Mouse (Mus musculus) intestine, embryonic 14.5 days (tissue): ENCODE measurements around the gene Umad1. TPM values are rescaled to one million over a fixed set of nuclear protein-coding genes. Genes with fewer than 3 reads are reported as not detected.

Experiments
- ATAC-seq: fragments of 200-750 bp; cut with Nextera tagmentation; replicated peaks from 2 replicates; pipeline ENCODE4 v1.8.0; 2017; ENCODE audit warnings: low read depth, moderate number of reproducible peaks, moderate TSS enrichment, moderate library complexity; ENCODE audit not compliant: low FRiP score, low TSS enrichment
- DNase-seq: peaks from one replicate; pipeline ENCODE4 v3.0.0-alpha.2; 2018; ENCODE audit warnings: low spot score
- H3K27ac ChIP-seq: fragments of 300-500 bp; sonication (generic); 2 replicates; pipeline ENCODE4 v1.5.1; 2014; ENCODE audit warnings: low read depth, mild to moderate bottlenecking, control low read depth
- H3K27me3 ChIP-seq: fragments of 300-500 bp; sonication (generic); replicated peaks from 2 replicates; pipeline ENCODE4 v1.6.1; 2014; ENCODE audit warnings: low read length, control low read depth; ENCODE audit not compliant: control insufficient read depth, insufficient read depth
- H3K36me3 ChIP-seq: fragments of 300-500 bp; sonication (generic); 2 replicates; pipeline ENCODE4 v1.6.1; 2014; ENCODE audit warnings: low read length, control low read depth; ENCODE audit not compliant: control insufficient read depth, insufficient read depth
- H3K4me1 ChIP-seq: fragments of 300-500 bp; sonication (generic); replicated peaks from 2 replicates; pipeline ENCODE4 v1.6.1; 2014; ENCODE audit warnings: low read length, control low read depth, mixed read lengths; ENCODE audit not compliant: control insufficient read depth, insufficient read depth
- H3K4me2 ChIP-seq: fragments of 300-500 bp; sonication (generic); 2 replicates; pipeline ENCODE4 v1.6.1; 2014; ENCODE audit warnings: low read length
- H3K4me3 ChIP-seq: fragments of 300-500 bp; sonication (generic); 2 replicates; pipeline ENCODE4 v1.5.1; 2014; ENCODE audit warnings: low read depth, low read length, control low read depth, mixed read lengths
- H3K9ac ChIP-seq: fragments of 300-500 bp; sonication (generic); 2 replicates; pipeline ENCODE4 v1.6.1; 2014; ENCODE audit warnings: mild to moderate bottlenecking, low read length
- H3K9me3 ChIP-seq: fragments of 300-500 bp; sonication (generic); 2 replicates; pipeline ENCODE4 v1.6.1; 2016; ENCODE audit warnings: low read length, control low read depth; ENCODE audit not compliant: control insufficient read depth
- WGBS: fragments of 180-500 bp; shearing (Covaris S2); extraction: QIAGEN DNeasy Blood & Tissue Kit; methylation state at CpG from one replicate; pipeline ENCODE4 v1.1.7; 2014; 5-methylcytosine and 5-hydroxymethylcytosine counted together
- polyA plus RNA-seq: library from polyadenylated mRNA; unstranded; fragments of >200 nt; fragmentation: Nextera tagmentation; extraction: Ambion mirVana; gene quantifications from 2 replicates; pipeline ENCODE4 v1.2.1, GENCODE M21; 2014

Gene Umad1
- polyA plus RNA-seq, 1 experiment from 2014 or later, result 21.0 TPM

GRCm38 (mm10) chr6:8488249-8488648 is 229.2 kb downstream of the Umad1 start:
- H3K9me3 ChIP-seq, result no peaks in the 10 kb centered on the region
- H3K27ac ChIP-seq, result no peak overlapping the region
- DNase-seq (no peak), ATAC-seq (no peak)
- H3K36me3 ChIP-seq, result no peaks in the 10 kb centered on the region
- H3K9ac ChIP-seq, result no peak overlapping the region
- no peak overlapping the region for H3K4me3 ChIP-seq
- H3K27me3 ChIP-seq, result no peaks in the 10 kb centered on the region
- WGBS, result 51% methylated on average over 5 of the region's 5 CpGs
- H3K4me1 ChIP-seq, result no peaks in the 10 kb centered on the region
- no peak overlapping the region for H3K4me2 ChIP-seq

DNA sequence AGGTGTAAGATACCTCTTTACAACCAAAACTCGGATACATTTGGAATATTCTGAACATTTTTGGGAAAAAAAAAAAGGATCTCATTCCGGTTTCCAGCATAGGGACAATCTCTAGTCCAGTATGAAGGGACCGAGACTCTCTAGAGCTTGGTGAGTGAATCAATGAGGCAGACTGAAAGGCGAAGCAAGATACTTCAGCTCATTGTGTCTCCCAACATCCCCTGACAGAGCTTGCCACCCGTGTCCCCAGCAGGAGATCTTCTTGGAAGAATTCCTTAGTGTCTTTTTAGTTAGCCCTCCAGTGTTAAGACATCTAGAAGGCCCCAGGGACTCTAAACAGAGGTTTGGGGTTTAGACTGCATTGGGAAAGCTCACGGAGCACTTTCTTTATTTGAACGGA is 230.2 kb downstream of the Umad1 start:
- no peak overlapping the region for H3K27ac ChIP-seq
- H3K4me3 ChIP-seq, result no peak overlapping the region
- no peaks in the 10 kb centered on the region for H3K36me3 ChIP-seq
- no peak overlapping the region for H3K4me2 ChIP-seq
- no peaks in the 10 kb centered on the region for H3K9me3 ChIP-seq
- no peak for DNase-seq
- no peak for ATAC-seq
- 83% methylated on average over 7 of the region's 7 CpGs for whole genome bisulfite sequencing
- no peaks in the 10 kb centered on the region for H3K27me3 ChIP-seq
- no peaks in the 10 kb centered on the region for H3K4me1 ChIP-seq
- H3K9ac ChIP-seq, result no peak overlapping the region

DNA sequence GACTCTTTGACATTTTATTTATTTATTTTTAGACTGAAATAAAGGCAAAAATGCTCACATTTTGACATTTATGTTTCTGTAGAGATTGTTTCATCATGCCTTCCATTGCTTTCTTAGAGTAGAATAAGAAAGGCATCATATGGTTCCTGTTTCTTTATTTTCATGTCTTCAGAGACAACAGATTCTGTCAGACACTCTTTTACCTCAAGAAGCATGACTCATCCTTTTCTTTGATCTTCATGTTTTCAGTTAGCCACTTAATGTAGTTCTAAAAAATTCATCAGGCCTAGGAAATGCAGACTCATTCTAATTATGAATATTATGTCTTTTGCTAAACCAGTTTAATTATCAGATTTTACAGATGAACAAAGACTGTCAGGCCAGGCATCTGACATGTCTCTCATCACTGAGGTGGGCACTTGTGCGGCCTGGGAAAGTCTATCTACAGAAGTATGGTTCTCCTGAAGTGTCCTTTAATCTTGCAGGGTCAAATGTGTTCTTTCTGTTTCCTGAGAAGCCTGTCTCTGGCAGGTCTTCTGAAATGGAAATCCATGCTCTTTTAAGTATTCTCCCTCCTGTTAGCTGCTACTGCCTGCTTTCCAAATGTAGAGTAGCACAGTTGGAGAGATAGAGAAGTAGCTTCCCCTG is 231.0 kb downstream of the Umad1 start:
- Histone ChIP-seq H3K9ac (no peak overlapping the region), H3K9me3 (no peaks in the 10 kb centered on the region), H3K4me2 (no peak overlapping the region), H3K36me3 (no peaks in the 10 kb centered on the region), H3K27me3 (no peaks in the 10 kb centered on the region), H3K4me3 (no peak overlapping the region), H3K27ac (no peak overlapping the region), H3K4me1 (no peaks in the 10 kb centered on the region)
- WGBS, result 85% methylated on average over 1 of the region's 1 CpGs
- DNase-seq (no peak), ATAC-seq (no peak)

DNA sequence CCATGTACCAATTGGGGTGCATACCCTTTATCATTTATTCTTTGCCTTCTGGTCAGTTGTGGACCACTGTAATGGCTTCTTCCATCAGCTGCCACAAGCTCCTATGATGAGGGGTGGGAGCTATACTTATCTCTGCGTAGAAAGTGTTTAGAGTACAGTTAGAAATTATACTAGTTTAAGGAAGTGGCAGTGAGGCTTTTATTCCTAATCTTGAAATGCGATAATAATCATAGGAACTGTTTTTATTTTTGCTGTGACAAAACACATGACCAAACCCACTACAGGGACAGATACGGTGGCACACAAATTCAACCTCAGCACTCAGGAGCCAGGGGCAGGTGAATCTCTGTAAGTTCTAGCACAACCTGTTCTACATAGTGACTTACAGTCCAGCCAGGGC is 233.2 kb downstream of the Umad1 start:
- no peak overlapping the region for H3K4me3 ChIP-seq
- H3K9ac ChIP-seq, result no peak overlapping the region
- H3K4me1 ChIP-seq, result no peaks in the 10 kb centered on the region
- DNase-seq (no peak), ATAC-seq (no peak)
- no peak overlapping the region for H3K27ac ChIP-seq
- no peaks in the 10 kb centered on the region for H3K9me3 ChIP-seq
- H3K27me3 ChIP-seq, result no peaks in the 10 kb centered on the region
- 92% methylated on average over 3 of the region's 3 CpGs for WGBS
- no peak overlapping the region for H3K4me2 ChIP-seq
- no peaks in the 10 kb centered on the region for H3K36me3 ChIP-seq

DNA sequence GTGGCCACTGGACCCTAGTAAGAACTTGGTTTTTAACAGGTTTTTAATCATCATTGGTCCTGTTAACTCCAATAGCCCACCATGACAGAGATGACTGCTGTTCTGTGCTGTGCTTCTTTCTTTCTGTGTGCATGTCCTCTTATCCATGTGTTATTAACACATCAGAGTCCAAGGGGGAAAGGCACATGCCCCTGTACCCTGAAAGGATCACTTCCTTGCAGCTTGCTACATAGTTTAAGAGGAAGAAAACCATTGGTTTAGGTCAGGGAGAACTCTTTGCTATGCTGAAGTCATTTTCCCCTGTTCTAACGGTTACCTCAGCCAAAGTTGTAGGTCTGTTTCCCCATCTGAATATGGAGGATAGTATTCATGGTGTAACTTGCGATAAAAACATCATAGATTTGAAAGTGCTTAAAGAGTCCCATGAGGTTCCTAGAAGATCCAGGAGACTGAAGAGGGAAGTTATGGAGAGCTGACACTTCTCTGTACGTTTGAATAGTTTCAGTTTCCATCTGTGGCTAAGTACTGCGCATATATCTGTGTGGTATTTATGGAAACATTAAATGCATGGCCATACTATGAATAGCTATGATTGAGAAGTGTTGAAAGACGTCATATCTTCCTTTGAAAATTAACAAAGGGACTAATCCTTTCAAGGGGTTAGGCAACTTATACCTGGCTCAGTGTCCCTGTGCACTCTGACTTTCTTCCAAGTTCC is 236.2 kb downstream of the Umad1 start:
- no peak overlapping the region for H3K9ac ChIP-seq
- no peak overlapping the region for H3K4me2 ChIP-seq
- H3K27me3 ChIP-seq, result no peaks in the 10 kb centered on the region
- DNase-seq (no peak), ATAC-seq (no peak)
- H3K27ac ChIP-seq, result no peak overlapping the region
- H3K36me3 ChIP-seq, result no peaks in the 10 kb centered on the region
- H3K4me1 ChIP-seq, result no peaks in the 10 kb centered on the region
- no peaks in the 10 kb centered on the region for H3K9me3 ChIP-seq
- H3K4me3 ChIP-seq, result no peak overlapping the region
- 85% methylated on average over 5 of the region's 5 CpGs for WGBS

- Histone ChIP-seq H3K36me3 (no peaks in the 10 kb centered on the region), H3K9ac (no peak overlapping the region), H3K27me3 (no peaks in the 10 kb centered on the region), H3K4me3 (no peak overlapping the region), H3K27ac (no peak overlapping the region), H3K9me3 (no peaks in the 10 kb centered on the region), H3K4me2 (no peak overlapping the region), H3K4me1 (no peaks in the 10 kb centered on the region)
- DNase-seq (no peak), ATAC-seq (no peak)
- WGBS, result 79% methylated on average over 4 of the region's 4 CpGs
Measured at GRCm38 (mm10) chr6:8495827-8496222, 236.7 kb downstream of the Umad1 start.

GRCm38 (mm10) chr6:8497234-8497867 is 238.3 kb downstream of the Umad1 start:
- Histone ChIP-seq H3K4me1 (no peaks in the 10 kb centered on the region), H3K36me3 (no peaks in the 10 kb centered on the region), H3K27me3 (no peaks in the 10 kb centered on the region), H3K4me2 (no peak overlapping the region), H3K9me3 (no peaks in the 10 kb centered on the region), H3K27ac (no peak overlapping the region), H3K9ac (no peak overlapping the region), H3K4me3 (no peak overlapping the region)
- ATAC-seq (no peak), DNase-seq (no peak)
- WGBS, result 67% methylated on average over 6 of the region's 6 CpGs

- DNase-seq, result no peak
- no peaks in the 10 kb centered on the region for H3K36me3 ChIP-seq
- H3K4me3 ChIP-seq, result no peak overlapping the region
- H3K27ac ChIP-seq, result no peak overlapping the region
- no peaks in the 10 kb centered on the region for H3K4me1 ChIP-seq
- H3K27me3 ChIP-seq, result no peaks in the 10 kb centered on the region
- H3K9me3 ChIP-seq, result no peaks in the 10 kb centered on the region
- 59% methylated on average over 6 of the region's 6 CpGs for WGBS
- H3K4me2 ChIP-seq, result no peak overlapping the region
- no peak overlapping the region for H3K9ac ChIP-seq
- no peak for ATAC-seq
Measured at GRCm38 (mm10) chr6:8497868-8498257, 238.8 kb downstream of the Umad1 start.
